17 mouse cellular contexts compared by ENCODE assay signal in genomic region chr6:22398079-22398774, GRCm38 (mm10). TPM values are rescaled to one million over a fixed set of nuclear protein-coding genes. Genes with fewer than 3 reads are reported as not detected.
DNase-seq lines count a peak whose midpoint lies in the region; ATAC-seq lines count a peak whose summit lies in the region.
"Had no signal": no experiment of that assay in that cellular context is flagged by ENCODE, and none has a peak within 500 bp of the region (broad histone marks: within the 10 kb centered on the region; RNA-seq: fewer than 3 reads in every experiment).

No protein-coding gene starts in this region.

- peak; percentile 62 for ATAC-seq in common myeloid progenitor, adult 5-6 weeks (replicated peaks; ENCODE audit: low read depth, poor library complexity, severe bottlenecking)
- ATAC-seq in megakaryocyte progenitor cell, adult 5-6 weeks (replicated peaks; ENCODE audit: poor library complexity): peak; percentile 76
- ATAC-seq: CD4-positive, CD25-positive, alpha-beta regulatory T cell, adult 4 months; forebrain, embryonic 14.5 days; intestine, embryonic 15.5 days had no signal

- peak; percentile 21 for DNase-seq in lung, postnatal 36 days
- DNase-seq in lung, postnatal 25 days (ENCODE audit: low spot score): no peak
- DNase-seq in cerebellum, adult 18-20 months: no peak
- DNase-seq in kidney, postnatal 14 days: no peak
- no peak for DNase-seq in cerebellum, adult 8-10 months
- DNase-seq: adrenal gland, postnatal 14 days; B cell, adult 2 months; cerebellum, adult 9-11 months; cerebellum, postnatal 36 days; gastrocnemius, postnatal 36 days; heart, adult 2 months; heart, postnatal 14 days had no signal

RNA-seq across cellular contexts. Expression of gene Fam3c, which starts 42.2 kb away (rescaled TPM):
- total RNA-seq in common myeloid progenitor, adult 5-6 weeks (2017): 56.1 and 60.3 TPM in 2 replicates
- 20.2 and 27.8 TPM in 2 replicates for total RNA-seq in megakaryocyte progenitor cell, adult 5-6 weeks (2015)
- total RNA-seq in megakaryocyte progenitor cell, adult 5-6 weeks (2017): 51.0 and 76.7 TPM in 2 replicates
